Mouse (Mus musculus) lung, postnatal 10 days (tissue): ENCODE data around the gene Cnpy3.
"Not testable (repeated sequence)": the region's sequence is repeated elsewhere in the genome, so short reads cannot be mapped to it uniquely, and the experiment has no call there.

Experiments used
- DNase-seq: peaks from one replicate; pipeline ENCODE4 v3.0.0; 2021

Gene Cnpy3

GRCm38 (mm10) chr17:46751794-46752556, at the start of gene Cnpy3:
Gene Cnpy3, minus strand, starts transcription at chr17:46752214.
- peak; percentile 99 for DNase-seq

DNA sequence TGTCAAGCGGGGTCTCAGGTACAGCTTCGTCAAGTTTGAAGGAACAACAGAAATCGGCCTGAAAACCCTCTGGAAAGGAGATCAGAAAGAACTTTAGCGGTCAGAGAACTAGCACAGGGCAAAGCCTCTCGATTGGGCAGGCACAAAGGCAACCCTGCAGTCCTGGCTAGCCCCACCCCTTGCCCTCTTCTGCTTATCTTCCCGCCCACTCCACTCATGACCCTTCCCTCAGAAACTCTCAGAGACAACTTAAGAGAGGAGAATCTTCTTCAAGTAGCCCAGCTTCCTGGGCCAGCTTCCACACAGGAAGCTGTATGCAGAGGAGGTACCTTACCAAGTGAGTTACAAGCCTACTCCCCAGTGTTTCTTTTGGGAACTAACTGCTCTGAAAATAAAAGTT, 49.7 kb upstream of the Cnpy3 start:
- DNase-seq: no peak

DNA sequence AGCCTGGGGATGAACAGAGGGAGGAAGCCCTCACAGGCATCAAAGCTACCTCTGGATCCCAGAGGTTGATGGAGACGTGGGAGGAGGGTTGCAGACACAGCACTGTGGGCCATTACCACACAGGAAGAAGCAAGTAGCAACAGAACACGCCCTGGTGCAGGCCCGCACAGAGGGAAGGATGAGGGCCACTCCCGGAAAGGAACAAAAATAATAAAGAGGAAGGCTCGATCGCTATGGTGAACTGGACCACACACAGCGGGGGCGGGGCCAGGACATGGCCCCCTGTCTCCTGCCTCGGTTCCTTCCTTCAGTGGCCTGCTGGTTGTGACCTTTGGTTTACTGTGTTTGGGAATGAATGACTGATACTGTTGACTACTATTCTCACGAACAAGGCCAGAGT, 47.7 kb upstream of the Cnpy3 start:
- DNase-seq: no peak

DNA sequence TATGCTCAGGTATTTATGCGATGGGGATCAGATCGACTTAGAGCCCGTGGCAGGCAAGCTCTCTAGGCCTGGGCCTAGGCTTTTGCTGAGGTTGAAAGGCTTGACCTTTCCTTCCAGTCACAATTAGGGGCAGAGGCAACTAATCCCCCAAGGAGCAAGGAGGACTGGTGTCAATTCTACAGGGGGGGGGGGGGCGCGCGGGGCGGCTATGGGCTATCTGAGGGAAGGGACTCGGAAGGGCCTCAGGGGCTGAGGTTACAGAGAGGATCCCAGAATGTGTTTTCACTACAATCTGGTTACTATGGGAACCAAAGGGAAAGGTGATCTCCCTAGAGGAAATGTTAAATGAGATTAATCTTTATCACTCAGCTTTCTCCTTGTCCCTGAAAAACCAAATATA, 45.4 kb upstream of the Cnpy3 start:
- no peak for DNase-seq

DNA sequence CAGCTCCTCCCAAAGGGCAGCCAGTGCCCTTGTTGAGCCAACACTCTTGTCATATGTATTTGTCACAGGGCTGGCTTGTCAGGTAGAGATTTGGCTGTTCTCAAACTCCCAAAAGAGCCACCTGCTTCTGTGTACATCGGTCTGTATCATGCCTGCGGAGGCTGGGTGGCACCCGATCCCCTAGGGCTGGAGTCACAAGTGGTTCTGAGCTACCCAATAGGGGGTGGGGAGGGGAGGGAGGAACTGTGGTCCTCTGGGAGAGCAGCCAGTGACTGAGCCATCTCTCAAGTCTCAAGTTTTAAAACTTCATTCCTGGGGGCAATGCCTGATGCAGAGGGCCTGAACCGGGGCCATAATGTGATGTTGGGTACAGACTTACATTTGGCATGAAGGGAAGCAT, 44.7 kb upstream of the Cnpy3 start:
- DNase-seq: no peak

- no peak for DNase-seq
Observed at GRCm38 (mm10) chr17:46792963-46793362, 40.9 kb upstream of the Cnpy3 start.

GRCm38 (mm10) chr17:46787974-46788373, 36.0 kb upstream of the Cnpy3 start:
- not testable (repeated sequence) for DNase-seq

DNA sequence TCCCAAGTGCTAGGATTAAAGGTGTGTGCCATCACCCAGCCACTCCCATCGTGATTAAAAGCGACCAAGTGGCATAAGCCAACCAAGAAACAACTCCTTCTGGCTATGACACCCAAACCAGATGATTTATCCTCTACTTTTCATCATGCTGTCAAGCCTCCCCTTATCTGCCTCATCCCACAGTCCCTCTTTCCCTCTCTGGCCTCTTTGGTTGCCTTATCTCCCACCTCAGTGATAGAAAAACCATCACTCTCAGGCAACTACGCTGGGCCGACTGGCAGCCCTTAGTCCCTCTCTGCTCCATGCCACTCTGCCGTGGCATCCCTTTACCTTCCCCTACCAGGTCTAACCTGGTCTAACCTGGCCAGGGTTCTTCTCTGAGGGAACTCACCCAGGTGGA, 34.9 kb upstream of the Cnpy3 start:
- DNase-seq: no peak

- no peak for DNase-seq
Observed at GRCm38 (mm10) chr17:46783222-46783565, 31.2 kb upstream of the Cnpy3 start.

- DNase-seq: peak; percentile 96
Observed at GRCm38 (mm10) chr17:46782341-46783221, 30.6 kb upstream of the Cnpy3 start, which contains the start of gene Rpl7l1. Gene Rpl7l1, minus strand, starts transcription at chr17:46782672.

- no peak for DNase-seq
Observed at GRCm38 (mm10) chr17:46781876-46782275, 29.9 kb upstream of the Cnpy3 start.

GRCm38 (mm10) chr17:46776087-46776486, 24.1 kb upstream of the Cnpy3 start:
- no peak for DNase-seq

- no peak for DNase-seq
Observed at GRCm38 (mm10) chr17:46775070-46775469, 23.1 kb upstream of the Cnpy3 start.

DNA sequence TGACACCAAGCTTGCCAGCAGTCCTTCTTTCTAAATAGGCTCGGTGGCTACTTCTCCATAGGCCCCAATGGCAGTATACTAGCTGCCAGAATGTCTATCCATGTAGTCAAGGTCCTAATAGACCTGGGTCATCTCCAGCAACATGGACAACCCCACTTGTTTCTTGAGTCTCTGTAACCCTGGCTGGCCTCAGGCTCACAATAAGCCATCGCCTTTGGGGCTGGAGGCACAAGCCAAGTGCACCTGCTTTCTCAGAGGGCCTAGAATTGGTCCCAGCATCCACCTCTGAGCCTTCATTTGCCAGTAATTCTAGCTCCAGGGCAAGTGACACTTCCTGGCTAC, 22.1 kb upstream of the Cnpy3 start:
- DNase-seq: no peak

DNA sequence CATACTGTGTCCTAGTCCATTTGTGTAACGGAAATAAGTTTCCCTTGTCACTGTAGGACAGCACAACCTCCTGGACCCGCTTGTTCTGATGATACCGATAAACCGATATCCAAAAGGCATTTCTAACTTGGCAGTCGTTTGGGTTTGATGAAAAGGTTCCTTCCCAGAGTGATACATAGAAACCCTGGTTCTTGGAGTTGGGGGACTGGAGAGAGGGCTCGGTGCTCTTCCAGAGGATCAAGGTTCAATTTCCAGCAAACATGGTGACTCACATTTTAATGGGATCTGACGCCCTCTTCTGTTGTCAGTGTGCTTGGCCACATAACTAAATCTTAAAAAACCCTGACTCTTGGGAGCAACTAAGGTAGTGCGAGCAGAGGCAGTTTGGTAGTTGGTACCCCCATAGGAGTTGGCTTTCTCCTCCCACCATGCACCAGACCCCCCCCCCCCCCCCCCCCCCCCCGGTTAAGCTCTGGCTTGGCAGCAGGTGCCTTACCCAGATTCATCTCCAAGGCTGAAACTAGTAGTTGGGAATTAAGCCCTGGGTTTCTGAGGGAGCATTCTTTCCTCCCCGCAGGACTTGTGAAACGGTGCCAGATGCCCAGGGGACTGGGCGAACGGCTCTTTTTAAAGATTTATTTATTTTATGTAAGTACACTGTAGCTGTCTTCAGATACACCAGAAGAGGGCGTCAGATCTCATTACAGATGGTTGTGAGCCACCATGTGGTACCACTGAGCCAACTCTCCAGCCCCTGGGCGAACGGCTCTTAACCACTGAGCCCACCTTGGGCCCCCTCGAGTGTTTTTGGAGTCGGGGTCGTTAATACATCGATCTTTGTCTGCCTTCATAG, 21.5 kb upstream of the Cnpy3 start:
- DNase-seq: no peak

DNA sequence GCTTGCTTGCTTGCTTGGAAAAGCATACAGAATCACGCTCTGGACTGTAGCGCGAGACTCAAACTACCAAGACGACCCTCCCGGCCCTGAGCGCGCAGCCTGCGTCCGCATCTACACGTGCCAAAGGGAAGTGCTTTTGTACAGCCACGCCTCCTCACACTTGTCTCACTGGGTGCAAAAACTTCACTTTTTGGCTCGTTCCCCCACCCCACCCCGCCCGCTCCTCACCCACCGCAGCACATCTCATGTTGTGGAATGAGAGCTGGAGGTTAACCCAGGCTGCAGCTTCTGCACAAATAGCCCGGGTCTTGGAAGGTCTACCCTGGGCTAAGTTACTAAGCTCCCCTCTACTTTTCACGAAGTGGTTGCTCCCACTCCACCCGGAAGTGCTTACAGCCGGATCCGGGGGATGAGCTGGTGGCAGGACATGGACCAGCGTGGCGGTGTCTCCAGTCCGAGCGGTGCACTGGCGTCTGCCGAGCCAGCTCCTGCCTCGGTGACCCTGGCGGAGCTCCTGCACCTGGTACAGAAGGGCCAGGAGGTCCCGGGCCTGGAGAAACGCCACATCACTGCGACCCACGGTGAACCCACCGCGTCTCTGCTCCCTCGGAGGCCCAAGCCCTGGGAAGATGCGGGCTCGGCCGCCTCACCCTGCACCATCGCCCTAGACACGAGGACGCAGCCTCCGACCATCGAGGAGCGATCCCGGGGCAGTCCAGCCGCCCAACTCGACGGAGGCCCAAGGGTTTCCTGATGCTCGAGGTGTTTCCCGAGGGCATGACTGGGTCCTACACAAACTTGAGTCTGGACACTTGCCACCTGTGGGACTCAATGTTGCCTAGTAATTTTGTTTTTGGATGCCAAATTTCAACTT, 20.6 kb upstream of the Cnpy3 start, which contains the start of gene 2310039H08Rik:
TSS of gene 2310039H08Rik (plus strand) at position 232 of the 874 bp plus-strand sequence.
- peak; percentile 93 for DNase-seq

- no peak for DNase-seq
Observed at GRCm38 (mm10) chr17:46772038-46772403, 20.0 kb upstream of the Cnpy3 start.

- DNase-seq: no peak
Observed at GRCm38 (mm10) chr17:46771616-46772015, 19.6 kb upstream of the Cnpy3 start.

DNA sequence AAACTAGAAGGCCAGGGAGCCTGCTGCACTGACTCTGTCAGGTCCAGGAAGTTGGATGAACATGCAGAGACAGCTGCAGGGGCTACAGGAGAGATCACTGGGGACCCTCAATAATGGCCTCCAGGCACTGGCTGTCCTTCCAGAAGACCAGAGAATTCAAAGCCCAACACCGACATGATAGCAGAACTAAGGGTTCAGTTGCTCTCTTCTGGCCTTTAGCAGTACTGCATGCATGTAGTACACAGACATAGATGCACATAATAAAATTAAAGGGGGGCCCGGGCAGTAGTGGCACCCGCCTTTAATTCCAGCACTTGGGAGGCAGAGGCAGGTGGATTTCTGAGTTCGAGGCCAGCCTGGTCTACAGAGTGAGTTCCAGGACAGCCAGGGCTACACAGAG, 19.0 kb upstream of the Cnpy3 start:
- DNase-seq: no peak

GRCm38 (mm10) chr17:46770546-46770945, 18.5 kb upstream of the Cnpy3 start:
- DNase-seq: no peak

- DNase-seq: peak; percentile 62
Observed at GRCm38 (mm10) chr17:46767868-46768267, 15.9 kb upstream of the Cnpy3 start.

DNA sequence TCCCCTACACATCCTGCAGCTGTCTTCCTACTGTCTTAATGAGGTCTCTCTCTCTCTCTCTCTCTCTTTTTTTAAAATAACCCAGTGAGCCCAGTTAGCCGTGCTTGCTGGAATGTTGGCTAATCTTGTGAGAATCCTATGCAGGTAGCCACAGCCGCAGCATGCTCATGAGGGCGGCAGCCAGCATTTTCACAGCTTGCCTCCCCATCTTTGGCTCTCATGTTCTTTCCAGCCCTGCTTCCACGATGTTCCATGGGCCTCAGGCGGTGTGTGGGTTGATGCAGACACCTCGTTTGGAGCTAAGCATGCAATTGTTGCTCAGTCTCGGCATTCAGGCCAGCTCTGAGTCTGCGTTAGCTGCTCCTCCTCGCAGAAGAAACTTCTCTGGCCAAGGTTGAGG, 12.9 kb upstream of the Cnpy3 start:
- DNase-seq: not testable (repeated sequence)
